Mouse (Mus musculus): ENCODE results near the gene BC107364.
"Not testable (repeated sequence)": the region's sequence is repeated elsewhere in the genome, so short reads cannot be mapped to it uniquely, and the experiment has no call there.

Gene BC107364

DNA sequence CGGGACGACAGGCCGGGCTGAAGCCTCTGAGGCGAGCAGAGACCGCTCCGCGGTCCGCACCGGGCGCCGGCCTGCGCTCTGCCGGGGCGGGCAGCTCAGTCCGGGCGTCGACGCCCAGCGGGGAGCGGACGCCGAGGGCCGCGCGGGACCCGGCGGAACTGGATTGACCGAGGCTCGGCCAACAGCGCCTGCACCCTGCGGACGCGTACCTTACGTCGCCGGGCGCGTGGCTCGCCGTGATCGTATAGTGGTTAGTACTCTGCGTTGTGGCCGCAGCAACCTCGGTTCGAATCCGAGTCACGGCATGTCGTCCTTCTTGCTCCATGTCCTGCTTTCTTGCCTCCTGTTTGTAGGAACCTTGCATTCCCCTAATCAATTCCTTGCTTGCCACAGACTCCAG lies at the start of gene BC107364:
Gene BC107364 (minus strand): TSS at position 45 of the 400 bp plus-strand sequence.
- not testable (repeated sequence) for DNase-seq (ENCODE audit: low spot score in 2 of 2)

DNA sequence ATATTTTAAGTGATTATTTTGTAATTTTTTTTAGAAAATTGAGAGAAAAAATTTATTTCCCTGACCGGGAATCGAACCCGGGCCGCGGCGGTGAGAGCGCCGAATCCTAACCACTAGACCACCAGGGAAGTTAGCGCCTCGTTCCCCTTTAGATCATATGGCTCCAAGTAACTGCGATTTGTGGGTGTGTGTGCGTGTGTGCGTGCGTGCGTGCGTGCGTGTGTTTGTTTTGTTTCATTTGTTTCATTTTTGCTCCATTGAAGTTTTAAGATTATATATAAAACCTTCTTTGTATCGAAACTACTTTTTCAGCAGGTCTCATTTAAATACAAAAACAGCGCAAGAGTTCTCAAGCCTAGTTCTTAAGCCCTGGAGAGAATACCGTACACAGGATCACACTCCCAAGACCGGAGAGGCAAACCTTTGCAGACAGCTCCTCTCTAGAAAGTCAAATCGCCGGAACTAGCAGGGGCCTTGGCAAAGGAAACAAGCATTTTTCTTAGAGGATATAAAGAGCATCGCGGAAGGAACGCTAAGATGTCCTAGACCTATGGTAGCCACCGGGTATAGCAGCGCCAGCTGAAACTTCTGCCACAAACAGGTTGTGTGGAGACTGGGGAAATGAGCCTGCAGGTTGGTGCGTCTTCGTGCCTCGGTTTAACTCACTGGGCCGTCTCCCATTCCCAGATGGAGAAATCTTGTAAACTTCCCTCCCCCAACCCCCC lies 49.4 kb upstream of the BC107364 start:
- peak; percentile 78 to 91 for DNase-seq (ENCODE audit: low spot score in 2 of 2)

DNA sequence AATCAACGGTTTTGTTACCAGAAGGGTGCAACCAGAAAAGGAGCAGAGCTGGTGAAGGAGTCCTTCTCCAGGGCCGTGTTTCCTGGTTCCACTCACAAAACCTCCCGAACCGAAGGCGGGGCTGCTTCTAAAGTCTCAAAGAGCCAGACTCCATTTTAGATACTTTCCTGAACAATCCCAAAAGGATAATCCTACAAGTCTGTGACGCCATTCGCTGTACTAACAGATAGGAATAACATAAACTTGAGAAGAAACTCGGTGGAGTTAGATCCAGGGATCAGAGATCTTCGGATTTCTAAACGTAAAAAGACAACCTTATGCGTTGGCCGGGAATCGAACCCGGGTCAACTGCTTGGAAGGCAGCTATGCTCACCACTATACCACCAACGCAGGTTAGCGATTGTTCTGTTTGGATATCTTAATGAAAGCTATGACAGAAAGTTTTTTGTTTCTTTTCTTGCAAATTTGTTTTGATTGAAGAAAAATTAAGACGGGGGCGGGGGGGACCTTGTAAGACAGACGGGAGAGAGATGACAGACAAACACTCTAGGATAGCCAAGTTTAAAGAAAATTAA lies 48.7 kb upstream of the BC107364 start:
- peak; percentile 73 to 78 for DNase-seq (ENCODE audit: low spot score in 2 of 2)

DNA sequence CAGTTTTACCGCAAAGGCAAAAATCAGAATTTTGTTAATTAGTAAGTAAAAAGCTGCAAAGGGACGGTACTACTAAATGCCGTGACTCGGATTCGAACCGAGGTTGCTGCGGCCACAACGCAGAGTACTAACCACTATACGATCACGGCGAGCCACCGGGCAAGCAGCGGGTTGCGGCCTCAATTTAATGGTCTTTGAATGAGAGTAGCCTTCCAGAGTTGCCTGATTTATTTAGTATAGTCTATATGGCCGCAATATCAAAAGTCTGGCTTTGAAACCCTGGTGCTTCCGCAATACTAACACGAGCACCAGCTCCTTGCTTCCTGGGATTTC lies 48.1 kb upstream of the BC107364 start:
- DNase-seq (ENCODE audit: low spot score in 2 of 2) = peak; percentile 91 to 92

DNA sequence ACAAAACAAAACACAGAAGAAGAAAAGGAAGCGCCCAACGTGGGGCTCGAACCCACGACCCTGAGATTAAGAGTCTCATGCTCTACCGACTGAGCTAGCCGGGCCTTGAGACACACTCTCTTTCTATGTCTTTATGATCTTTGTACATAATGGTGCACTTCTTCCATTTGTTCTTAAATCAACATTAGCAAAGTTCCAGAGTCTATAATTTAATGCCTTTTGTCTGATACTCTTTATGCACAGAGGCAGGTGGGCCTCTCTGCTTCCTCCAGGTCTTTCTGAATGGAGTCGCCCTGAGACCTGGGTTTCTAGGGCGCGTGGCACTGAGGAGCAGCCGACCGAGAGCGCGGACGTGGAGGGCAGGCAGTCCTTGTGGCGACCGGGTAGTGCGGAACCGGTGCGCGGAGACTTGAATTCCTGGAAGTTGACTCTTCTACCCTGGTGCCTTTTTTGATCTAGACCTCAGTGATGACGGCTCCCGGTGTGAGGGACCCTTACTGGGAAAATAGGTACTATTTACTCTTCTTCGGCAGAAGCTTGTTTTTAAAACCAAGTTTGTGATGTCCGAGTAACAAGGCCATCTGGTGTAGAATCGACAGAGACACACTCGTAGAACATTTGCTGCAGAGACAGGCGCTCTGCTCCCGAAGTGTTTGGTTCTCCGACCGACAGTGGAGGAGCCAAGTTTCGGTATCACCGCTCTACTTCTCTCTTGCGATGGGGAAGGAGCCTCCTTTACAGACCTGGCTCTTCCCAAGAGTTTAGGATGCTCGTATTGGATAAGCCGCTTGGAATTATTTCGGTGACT lies 47.6 kb upstream of the BC107364 start:
- peak; percentile 53 to 72 for DNase-seq (ENCODE audit: low spot score in 2 of 2)

DNA sequence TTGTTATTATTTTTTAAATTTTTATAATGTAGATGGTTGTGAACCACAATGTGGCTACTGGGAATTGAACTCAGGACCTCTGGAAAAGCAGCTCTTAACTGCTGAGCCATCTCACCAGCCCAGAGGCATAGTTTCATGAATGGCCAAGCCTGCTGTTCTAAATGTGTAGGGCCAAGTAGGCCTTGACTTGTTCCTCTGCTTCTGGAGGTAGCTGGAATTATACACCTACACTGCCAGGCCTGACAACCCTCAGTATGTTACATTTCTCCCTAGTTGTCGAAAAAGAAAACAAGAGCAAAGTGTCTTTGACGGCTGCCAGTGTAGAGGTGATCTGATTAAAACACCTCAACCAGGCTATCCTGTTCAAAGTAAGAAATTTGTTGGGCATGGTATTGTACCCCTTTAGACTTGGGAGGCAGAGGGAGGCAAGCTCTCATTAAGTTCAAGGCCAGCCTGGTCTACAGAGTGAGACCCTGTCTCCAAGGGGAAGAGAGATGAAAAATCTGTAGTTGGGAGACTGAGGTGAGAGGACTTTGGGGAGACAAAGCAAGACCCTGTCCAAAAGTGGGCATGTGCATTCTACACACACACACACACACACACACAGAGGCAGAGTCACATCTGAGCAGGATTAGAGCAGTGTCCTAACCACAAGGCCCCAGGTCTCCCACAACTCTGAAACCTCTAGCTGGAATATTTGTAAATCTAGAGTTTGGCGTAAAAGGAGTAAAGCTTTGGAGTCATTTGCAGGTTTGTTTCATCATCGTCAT lies 46.6 kb upstream of the BC107364 start:
- DNase-seq (ENCODE audit: low spot score in 2 of 2) = no peak

DNA sequence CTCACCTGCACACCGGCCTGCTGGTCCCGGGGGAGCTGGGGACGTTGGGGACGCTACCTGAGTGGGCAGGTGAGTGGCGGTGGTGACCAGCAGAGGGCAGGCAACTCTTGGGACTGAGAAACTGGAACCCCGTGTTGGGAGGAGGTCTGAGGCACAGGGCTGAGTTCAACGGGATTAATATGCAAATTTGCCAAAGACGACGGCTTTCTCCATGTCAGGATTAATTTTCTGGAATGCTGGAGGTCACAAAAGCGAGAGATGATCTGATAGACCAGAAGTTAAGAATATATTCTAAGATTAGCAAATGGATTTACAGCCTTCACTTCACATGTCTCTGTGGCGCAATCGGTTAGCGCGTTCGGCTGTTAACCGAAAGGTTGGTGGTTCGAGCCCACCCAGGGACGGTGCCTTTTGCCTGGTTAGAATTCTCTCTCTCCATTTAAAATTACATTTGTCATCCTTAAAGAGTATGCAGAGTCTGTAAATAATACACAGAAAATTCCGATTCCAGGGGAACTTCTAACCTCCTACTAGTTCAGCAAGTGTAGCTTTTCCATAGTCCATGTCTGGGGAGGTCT lies 45.4 kb upstream of the BC107364 start:
- peak; percentile 53 to 72 for DNase-seq (ENCODE audit: low spot score in 2 of 2)

DNA sequence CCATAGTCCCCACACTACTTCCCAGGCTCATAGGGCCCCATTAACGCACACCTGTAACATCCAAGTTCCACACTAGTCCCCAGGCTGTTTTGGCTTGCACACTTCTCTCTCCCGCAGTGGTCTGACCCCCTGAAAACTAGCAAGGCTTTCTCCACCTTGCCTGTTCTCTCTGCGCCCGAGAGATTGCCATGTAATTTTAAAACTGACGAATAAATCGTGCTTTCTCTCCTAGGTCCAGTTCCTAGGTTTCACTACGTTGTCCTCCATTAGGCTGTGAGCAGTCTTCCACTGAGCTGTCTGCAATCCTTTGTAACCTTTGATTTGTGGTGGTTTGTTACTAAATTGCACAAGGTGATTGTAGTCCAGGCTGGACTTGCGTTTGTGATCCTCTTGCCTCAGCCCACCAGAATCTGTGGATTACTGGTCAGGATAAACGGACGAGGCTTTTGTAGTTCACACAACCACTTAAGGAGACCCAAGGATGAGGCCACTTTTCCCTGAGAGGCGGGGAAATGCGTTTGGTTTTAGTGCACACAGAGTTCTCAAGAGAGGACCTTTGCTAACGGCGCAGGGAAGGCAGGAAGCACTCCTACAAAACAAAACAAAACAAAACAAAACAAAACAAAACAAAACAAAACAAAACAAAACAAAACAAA lies 44.6 kb upstream of the BC107364 start:
- DNase-seq (ENCODE audit: low spot score in 2 of 2) = not testable (repeated sequence)

DNA sequence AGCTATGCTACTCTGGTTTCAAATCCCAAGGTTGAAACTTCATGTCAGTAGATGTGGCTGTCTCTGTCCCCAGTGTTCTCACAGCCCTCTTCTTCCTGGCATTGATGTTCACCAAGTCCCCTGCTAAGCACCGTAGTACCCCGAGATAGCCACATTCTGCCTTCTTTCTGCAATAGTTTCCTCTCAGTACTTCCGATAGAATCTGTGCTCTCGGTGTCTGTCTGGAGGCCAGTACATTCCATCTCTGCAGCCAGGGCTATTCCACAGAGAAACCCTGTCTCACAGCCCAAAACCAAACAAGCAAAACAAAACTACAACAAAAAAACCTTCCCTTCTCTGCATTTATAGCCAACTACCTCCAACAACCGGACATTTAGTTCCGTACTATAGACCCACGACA lies 44.1 kb upstream of the BC107364 start:
- DNase-seq (ENCODE audit: low spot score in 2 of 2) = no peak

DNA sequence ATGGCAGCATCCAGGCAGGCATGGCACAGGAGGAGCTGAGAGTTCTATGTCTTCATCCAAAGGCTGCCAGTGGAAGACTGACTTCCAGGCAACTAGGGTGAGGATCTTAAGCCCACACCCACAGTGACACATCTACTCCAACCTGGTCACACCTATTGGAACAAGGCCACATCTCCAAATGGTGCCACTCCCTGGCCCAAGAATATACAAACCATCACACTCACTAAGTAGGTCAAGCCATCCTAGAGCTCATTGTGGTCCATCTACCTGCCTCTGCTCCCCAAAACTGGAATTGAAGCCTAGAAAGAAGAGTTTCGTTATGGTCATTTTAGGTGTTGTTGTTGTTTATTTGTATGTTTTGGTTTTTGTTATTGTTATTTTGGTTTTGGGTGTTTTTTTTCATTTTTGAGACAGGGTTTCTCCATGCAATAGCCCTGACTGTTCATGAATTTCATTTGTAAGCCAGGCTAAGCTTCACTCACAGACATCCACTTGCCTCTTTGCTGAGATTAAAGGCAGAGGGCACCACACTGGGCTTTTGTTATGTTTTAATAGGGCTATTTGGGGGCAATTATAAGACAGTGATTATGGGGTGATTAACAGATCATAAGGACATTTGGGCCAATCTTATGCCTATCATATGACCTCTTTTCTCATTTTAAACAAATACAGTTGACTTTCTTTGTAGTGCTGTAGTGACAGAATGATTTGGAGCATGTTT lies 43.5 kb upstream of the BC107364 start:
- no peak for DNase-seq (ENCODE audit: low spot score in 2 of 2)

DNA sequence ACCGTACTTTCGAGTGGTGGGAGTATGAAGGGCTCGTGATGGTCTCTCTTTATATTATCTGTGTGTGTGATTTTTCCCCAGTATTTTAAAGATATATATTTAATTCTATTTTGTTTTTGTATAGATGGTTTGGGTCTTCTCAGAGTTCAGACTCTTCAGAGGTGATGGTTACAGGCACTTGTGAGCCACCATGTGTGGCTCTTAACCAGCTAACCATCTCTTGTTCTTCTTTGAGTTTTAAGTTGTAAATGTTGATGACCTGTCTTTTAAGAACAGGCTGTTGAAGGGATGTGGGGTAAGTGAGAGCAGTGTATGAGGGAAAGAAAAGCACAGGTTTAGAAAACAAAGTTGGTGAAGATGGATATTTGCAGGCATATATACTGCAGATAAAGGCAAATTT lies 42.8 kb upstream of the BC107364 start:
- no peak for DNase-seq (ENCODE audit: low spot score in 2 of 2)

DNA sequence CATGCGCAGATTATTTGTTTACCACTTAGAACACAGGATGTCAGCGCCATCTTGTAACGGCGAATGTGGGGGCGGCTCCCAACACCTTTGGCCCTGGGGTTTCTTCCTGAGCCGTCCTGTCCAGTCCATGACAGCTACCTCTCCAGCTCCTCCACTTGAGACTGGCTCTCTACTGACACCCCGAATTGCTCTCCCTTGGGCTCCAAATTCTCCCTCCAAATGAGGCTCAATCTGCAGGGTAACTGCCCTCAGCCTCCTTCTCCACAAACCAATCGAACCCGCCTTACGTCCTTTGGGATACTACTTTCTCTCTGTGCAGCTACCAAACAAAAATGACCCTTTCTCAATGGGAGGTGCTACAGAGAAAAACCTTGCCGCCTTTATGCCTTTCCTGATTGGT lies 42.4 kb upstream of the BC107364 start:
- not testable (repeated sequence) for DNase-seq (ENCODE audit: low spot score in 2 of 2)

DNA sequence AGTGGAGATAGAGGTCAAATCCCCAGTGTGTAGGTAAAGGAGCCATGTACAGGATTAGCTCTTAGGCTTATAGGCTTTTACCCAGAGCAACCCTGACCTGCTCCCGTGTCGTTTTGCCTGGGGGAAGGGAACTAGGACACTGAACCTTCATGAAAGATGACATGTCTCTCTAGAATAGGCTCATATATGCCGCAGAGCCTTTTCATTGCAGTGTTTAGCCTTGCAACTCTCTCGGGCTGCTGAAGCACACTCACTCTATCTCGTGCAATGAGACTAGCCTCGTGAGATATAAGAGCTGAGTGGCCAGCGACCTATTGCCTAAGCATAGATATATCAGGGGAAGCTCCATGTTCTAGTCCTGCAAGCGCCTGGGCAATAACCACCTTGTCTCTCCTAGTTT lies 37.5 kb upstream of the BC107364 start:
- DNase-seq (ENCODE audit: low spot score in 2 of 2) = not testable (repeated sequence)

DNA sequence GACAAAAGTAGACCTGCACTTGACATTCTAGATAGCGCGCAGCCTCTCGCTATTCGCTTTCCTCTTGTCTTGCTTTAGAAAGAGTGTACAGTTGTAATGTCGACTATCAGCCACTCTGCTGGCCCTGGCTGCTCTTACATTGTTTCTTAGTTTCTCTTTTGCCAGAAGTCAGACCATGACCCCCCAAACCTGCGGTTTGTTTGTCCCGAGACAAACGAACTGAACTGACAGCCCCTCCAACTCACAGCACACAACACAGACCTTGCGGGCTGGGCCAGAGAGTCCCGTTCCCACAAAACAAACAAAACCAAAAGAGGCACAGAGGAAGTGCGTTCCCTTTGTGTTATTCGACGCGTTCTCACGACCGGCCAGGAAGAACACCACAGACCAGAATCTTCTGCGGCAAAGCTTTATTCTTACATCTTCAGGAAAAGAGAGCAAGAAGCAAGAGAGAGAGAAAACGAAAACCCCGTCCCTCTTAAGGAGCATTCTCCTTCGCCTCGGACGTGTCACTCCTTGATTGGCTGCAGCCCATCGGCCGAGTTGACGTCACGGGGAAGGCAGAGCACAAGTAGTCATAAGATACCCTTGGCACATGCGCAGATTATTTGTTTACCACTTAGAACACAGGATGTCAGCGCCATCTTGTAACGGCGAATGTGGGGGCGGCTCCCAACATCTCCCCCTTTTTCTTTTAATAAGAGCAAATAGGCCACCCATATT lies 37.0 kb upstream of the BC107364 start:
- DNase-seq (ENCODE audit: low spot score in 2 of 2) = peak in 1 of 2 experiments; percentile 6

DNA sequence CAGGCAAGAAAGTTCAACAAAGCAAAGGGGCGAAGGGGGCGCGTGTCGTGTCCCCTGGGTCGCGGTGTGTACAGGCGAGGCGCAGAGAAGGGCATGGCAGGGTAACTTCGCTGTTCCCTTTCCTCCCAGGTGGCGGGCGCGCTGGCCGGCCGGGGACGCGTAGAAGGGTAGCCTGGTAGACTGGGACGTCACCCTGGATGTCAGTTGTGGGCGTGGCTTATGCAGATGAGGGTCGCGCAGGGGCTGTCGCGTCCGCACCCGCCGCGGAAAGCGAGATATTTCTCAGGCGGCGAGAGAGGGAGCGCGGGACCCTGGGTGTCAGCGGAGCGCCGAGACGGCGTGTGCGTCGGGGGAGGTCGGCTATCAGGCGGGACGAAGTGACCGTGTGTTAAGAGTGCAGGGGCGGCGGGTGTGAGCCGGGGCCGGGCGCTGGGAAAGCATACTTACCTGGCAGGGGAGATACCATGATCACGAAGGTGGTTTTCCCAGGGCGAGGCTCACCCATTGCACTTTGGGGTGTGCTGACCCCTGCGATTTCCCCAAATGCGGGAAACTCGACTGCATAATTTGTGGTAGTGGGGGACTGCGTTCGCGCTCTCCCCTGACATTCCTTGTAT lies 36.3 kb upstream of the BC107364 start:
- not testable (repeated sequence) for DNase-seq (ENCODE audit: low spot score in 2 of 2)

DNA sequence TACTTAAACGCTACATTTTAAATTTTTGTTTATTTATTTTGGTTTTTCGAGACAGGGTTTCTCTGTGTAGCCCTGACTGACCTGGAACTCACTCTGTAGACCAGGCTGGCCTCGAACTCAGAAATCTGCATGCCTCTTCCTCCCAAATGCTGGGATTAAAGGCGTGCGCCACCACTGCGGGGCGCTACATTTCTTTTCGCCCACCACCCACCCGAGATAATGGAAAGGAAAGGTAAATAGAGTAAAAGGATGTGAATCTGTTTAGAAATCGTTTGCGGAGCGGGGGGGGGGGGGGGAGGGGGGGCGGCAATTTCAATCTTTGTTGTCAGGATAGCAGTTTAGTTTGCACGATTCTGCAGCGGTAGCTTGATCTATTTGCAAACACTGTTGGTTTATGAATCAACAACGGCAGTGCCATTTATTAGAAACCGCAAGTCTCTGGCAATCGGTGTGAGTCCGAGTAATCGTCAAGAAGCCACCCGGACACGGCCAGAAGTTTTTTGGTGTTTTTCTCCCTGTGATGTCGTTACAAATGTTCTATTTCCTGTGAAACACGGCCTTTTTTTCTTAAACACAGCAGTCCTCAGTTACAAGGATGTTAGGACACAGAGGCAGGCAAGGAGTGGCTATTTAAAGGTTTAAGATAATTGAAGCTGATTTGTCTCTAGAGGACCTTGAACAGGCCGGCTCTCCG lies 35.6 kb upstream of the BC107364 start:
- no peak for DNase-seq (ENCODE audit: low spot score in 2 of 2)

DNA sequence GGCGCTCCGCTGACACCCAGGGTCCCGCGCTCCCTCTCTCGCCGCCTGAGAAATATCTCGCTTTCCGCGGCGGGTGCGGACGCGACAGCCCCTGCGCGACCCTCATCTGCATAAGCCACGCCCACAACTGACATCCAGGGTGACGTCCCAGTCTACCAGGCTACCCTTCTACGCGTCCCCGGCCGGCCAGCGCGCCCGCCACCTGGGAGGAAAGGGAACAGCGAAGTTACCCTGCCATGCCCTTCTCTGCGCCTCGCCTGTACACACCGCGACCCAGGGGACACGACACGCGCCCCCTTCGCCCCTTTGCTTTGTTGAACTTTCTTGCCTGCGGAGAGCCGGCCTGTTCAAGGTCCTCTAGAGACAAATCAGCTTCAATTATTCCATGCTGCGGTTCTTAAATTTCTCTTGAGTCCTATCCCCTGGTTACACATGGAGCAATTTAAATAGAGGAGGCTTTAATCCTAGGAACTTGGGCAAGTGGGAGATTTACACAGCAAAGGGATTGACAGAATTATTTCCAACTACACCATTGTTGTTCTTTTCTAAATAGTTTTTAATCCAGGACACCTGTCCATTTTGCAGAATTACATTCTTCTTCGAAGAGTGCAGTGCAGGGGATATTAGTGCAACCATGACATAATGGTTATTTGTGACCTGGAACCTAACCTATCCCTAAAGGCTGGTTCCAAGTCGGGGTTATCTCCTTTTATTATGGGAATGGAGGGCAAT lies 34.9 kb upstream of the BC107364 start:
- DNase-seq (ENCODE audit: low spot score in 2 of 2) = not testable (repeated sequence)

All from urinary bladder, postnatal 4 days (tissue).